Mouse (Mus musculus) liver, embryonic 14.5 days (tissue): ENCODE measurements around the gene Ctnnd2. TPM values are rescaled to one million over a fixed set of nuclear protein-coding genes. Genes with fewer than 3 reads are reported as not detected.

ENCODE experiments used
- ATAC-seq: fragments of 200-750 bp; cut with Nextera tagmentation; 2 replicates; pipeline ENCODE4 v1.8.0; 2017; ENCODE audit warnings: moderate number of reproducible peaks, mild to moderate bottlenecking, moderate library complexity; ENCODE audit not compliant: insufficient read depth
- DNase-seq, 3 experiments: peaks; one replicate each; pipeline ENCODE4 v3.0.0-alpha.2; 2012 to 2013; ENCODE audit warnings: low read depth in 3 of 3, low spot score in 3 of 3
- H3K27ac ChIP-seq: fragments of 300-500 bp; sonication (generic); 2 replicates; pipeline ENCODE4 v1.5.1; 2014; ENCODE audit warnings: moderate library complexity, mild to moderate bottlenecking, control low read depth, inconsistent platforms
- H3K27me3 ChIP-seq: fragments of 300-500 bp; sonication (generic); 2 replicates; pipeline ENCODE4 v1.6.1; 2014; ENCODE audit warnings: mild to moderate bottlenecking, low read length, moderate library complexity; ENCODE audit not compliant: control insufficient read depth, insufficient read depth
- H3K36me3 ChIP-seq: fragments of 300-500 bp; sonication (generic); replicated peaks from 2 replicates; pipeline ENCODE4 v1.6.1; 2014; ENCODE audit warnings: low read depth; ENCODE audit not compliant: control insufficient read depth, insufficient read depth
- H3K4me1 ChIP-seq, 2 experiments: fragments of 200-500 bp in 1 of 2; fragments of 300-500 bp in 1 of 2; sonication (generic) in 1 of 2; replicated peaks; 2 replicates each; pipeline ENCODE4 v1.6.1; 2012 to 2014; ENCODE audit warnings: antibody characterized with exemption in 1 of 2, inconsistent platforms in 1 of 2, low read length in 1 of 2; ENCODE audit not compliant: control insufficient read depth in 2 of 2, insufficient read depth in 2 of 2
- H3K4me2 ChIP-seq: fragments of 300-500 bp; sonication (generic); 2 replicates; pipeline ENCODE4 v1.6.1; 2014; ENCODE audit warnings: low read depth, mild to moderate bottlenecking, control low read depth, moderate library complexity
- H3K4me3 ChIP-seq, 2 experiments: fragments of 200-500 bp in 1 of 2; fragments of 300-500 bp in 1 of 2; sonication (generic) in 1 of 2; 2 replicates each; pipeline ENCODE4 v1.5.1; 2012 to 2014; ENCODE audit warnings: low read depth in 2 of 2, low read length in 2 of 2, mild to moderate bottlenecking in 2 of 2, control low read depth in 1 of 2, inconsistent platforms in 1 of 2, moderate library complexity in 1 of 2; ENCODE audit not compliant: insufficient read depth in 1 of 2
- H3K9ac ChIP-seq: fragments of 300-500 bp; sonication (generic); replicated peaks from 2 replicates; pipeline ENCODE4 v1.6.1; 2014; ENCODE audit warnings: mild to moderate bottlenecking, control low read depth, moderate library complexity
- H3K9me3 ChIP-seq: fragments of 300-500 bp; sonication (generic); 2 replicates; pipeline ENCODE4 v1.6.1; 2016; ENCODE audit warnings: low read length, mixed read lengths; ENCODE audit not compliant: control insufficient read depth
- CTCF ChIP-seq: IDR thresholded peaks from 2 replicates; pipeline ENCODE4 v1.5.1; 2016; ENCODE audit warnings: antibody characterized with exemption, low read depth, control low read depth
- EP300 ChIP-seq: IDR thresholded peaks from 2 replicates; pipeline ENCODE4 v1.6.1; 2016; ENCODE audit warnings: antibody characterized with exemption, low read depth
- WGBS: fragments of 180-500 bp; shearing (Covaris S2); extraction: QIAGEN DNeasy Blood & Tissue Kit; methylation state at CpG from one replicate; pipeline ENCODE4 v1.1.7; 2014; ENCODE audit not compliant: insufficient replicate concordance; 5-methylcytosine and 5-hydroxymethylcytosine counted together
- polyA plus RNA-seq, 2 experiments: library from polyadenylated mRNA; depleted of rRNA in 1 of 2; stranded (reverse) in 1 of 2; unstranded in 1 of 2; fragments of >200 nt; fragmentation: Nextera tagmentation in 1 of 2; extraction: Ambion mirVana in 1 of 2; gene quantifications; 2 replicates each; pipeline versions ENCODE4 v1.2.1 to v1.2.3; 2012 to 2014

Ctnnd2 gene
- polyA plus RNA-seq, 2 experiments = 0.09 to 0.11 TPM

DNA sequence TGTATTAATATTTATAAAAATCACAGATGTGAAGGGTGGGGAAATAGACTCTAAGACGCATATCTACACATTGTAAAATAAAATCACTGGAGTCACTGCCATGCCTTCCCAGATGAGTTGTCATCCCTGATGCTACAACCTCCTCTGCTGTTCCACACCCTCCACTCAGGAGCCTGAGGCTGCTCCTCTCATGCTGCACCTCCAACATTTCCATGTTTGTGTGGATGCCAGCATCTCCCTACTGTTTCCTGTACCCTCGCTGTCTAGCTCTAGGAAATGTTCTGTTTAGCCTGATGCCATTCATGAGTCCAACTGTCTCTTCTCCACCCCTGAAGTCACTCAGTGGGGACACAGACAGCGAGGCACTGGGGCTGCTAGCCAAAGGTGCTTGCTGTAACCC, 620.9 kb downstream of the Ctnnd2 start:
- no peak for ATAC-seq
- no peaks in the 10 kb centered on the region for H3K4me1 ChIP-seq
- H3K27ac ChIP-seq = no peak overlapping the region
- no peaks in the 10 kb centered on the region for H3K9me3 ChIP-seq
- no peaks in the 10 kb centered on the region for H3K36me3 ChIP-seq
- no peak overlapping the region for H3K4me3 ChIP-seq
- no peaks in the 10 kb centered on the region for H3K27me3 ChIP-seq
- no peak for DNase-seq
- TF ChIP-seq EP300 (no peak), CTCF (no peak)
- H3K9ac ChIP-seq = no peak overlapping the region
- no peak overlapping the region for H3K4me2 ChIP-seq
- 63% methylated on average over 3 of the region's 3 CpGs for WGBS

GRCm38 (mm10) chr15:30795723-30796122, 623.3 kb downstream of the Ctnnd2 start:
- ATAC-seq (no peak), DNase-seq (no peak)
- TF ChIP-seq CTCF (no peak), EP300 (no peak)
- Histone ChIP-seq H3K4me2 (no peak overlapping the region), H3K36me3 (no peaks in the 10 kb centered on the region), H3K9ac (no peak overlapping the region), H3K4me3 (no peak overlapping the region), H3K9me3 (no peaks in the 10 kb centered on the region), H3K27ac (no peak overlapping the region), H3K27me3 (no peaks in the 10 kb centered on the region), H3K4me1 (no peaks in the 10 kb centered on the region)
- WGBS = 72% methylated on average over 3 of the region's 3 CpGs

- Histone ChIP-seq H3K4me3 (no peak overlapping the region), H3K4me1 (no peaks in the 10 kb centered on the region), H3K9me3 (no peaks in the 10 kb centered on the region), H3K27ac (no peak overlapping the region), H3K27me3 (no peaks in the 10 kb centered on the region), H3K9ac (no peak overlapping the region), H3K4me2 (no peak overlapping the region), H3K36me3 (no peaks in the 10 kb centered on the region)
- ATAC-seq (no peak), DNase-seq (no peak)
- WGBS = 68% methylated on average over 17 of the region's 17 CpGs
- no peak for TF ChIP-seq CTCF
- TF ChIP-seq EP300 = no peak
Measured at GRCm38 (mm10) chr15:30827424-30828263, 655.3 kb downstream of the Ctnnd2 start.

GRCm38 (mm10) chr15:30857277-30858176, 685.1 kb downstream of the Ctnnd2 start:
- Histone ChIP-seq H3K27me3 (no peaks in the 10 kb centered on the region), H3K4me3 (no peak overlapping the region), H3K27ac (no peak overlapping the region), H3K4me1 (no peaks in the 10 kb centered on the region), H3K9me3 (no peaks in the 10 kb centered on the region), H3K9ac (no peak overlapping the region), H3K36me3 (no peaks in the 10 kb centered on the region), H3K4me2 (no peak overlapping the region)
- ATAC-seq (no peak), DNase-seq (no peak)
- 69% methylated on average over 17 of the region's 17 CpGs for WGBS
- TF ChIP-seq CTCF (no peak), EP300 (no peak)

DNA sequence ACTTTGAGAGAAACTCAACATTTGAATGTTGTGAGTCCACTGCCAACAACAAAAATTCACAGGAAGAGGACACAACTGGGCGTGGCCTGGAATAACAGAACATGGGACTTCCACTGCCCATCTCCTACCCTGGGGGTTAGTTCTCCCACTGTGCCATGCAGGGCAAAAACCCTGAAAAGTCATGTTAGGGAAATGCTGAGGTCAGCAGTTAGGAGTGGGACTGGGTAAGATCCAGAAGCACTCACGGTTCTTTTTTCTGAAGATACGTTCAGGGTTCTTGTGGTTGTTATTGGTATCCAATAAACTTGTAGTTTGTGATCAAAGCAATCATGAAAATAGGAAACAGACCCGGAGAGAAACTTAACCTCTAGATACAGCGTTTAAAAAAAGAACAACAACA, 695.0 kb downstream of the Ctnnd2 start:
- no peak for ATAC-seq
- no peaks in the 10 kb centered on the region for H3K9me3 ChIP-seq
- H3K36me3 ChIP-seq = no peaks in the 10 kb centered on the region
- H3K27ac ChIP-seq = no peak overlapping the region
- no peak for TF ChIP-seq CTCF
- TF ChIP-seq EP300 = no peak
- H3K27me3 ChIP-seq = no peaks in the 10 kb centered on the region
- H3K4me3 ChIP-seq = no peak overlapping the region
- H3K4me1 ChIP-seq = no peaks in the 10 kb centered on the region
- H3K4me2 ChIP-seq = no peak overlapping the region
- no peak overlapping the region for H3K9ac ChIP-seq
- DNase-seq = no peak
- 58% methylated on average over 5 of the region's 5 CpGs for WGBS
